Mouse (Mus musculus) limb, embryonic 10.5 days (tissue): ENCODE data around the gene Pard3. TPM values are rescaled to one million over a fixed set of nuclear protein-coding genes. Genes with fewer than 3 reads are reported as not detected.
A peak's percentile ranks its signal among the peaks of the same experiment; 100 is the strongest.

Source experiments
- DNase-seq: peaks from one replicate; pipeline ENCODE4 v3.0.0-alpha.2; 2017; ENCODE audit warnings: low spot score
- H3K27ac ChIP-seq: fragments of 300-500 bp; sonication (generic); 2 replicates; pipeline ENCODE4 v1.5.1; 2016; ENCODE audit warnings: mild to moderate bottlenecking
- H3K27me3 ChIP-seq: fragments of 300-500 bp; sonication (generic); 2 replicates; pipeline ENCODE4 v1.6.1; 2016; ENCODE audit warnings: low read depth, mild to moderate bottlenecking; ENCODE audit not compliant: poor library complexity, severe bottlenecking
- H3K36me3 ChIP-seq: fragments of 300-500 bp; sonication (generic); 2 replicates; pipeline ENCODE4 v1.6.1; 2016; ENCODE audit warnings: mild to moderate bottlenecking, moderate library complexity
- H3K4me1 ChIP-seq: fragments of 300-500 bp; sonication (generic); 2 replicates; pipeline ENCODE4 v1.6.1; 2016
- H3K4me3 ChIP-seq: fragments of 300-500 bp; sonication (generic); 2 replicates; pipeline ENCODE4 v1.5.1; 2016; ENCODE audit warnings: mild to moderate bottlenecking, moderate library complexity
- H3K9me3 ChIP-seq: fragments of 300-500 bp; sonication (generic); replicated peaks from 2 replicates; pipeline ENCODE4 v1.6.1; 2016; ENCODE audit warnings: mild to moderate bottlenecking
- WGBS: fragments of 180-500 bp; shearing (Covaris S2); methylation state at CpG from one replicate; pipeline ENCODE4 v1.1.7; 2016; 5-methylcytosine and 5-hydroxymethylcytosine counted together
- polyA plus RNA-seq: library from polyadenylated mRNA; unstranded; fragments of >200 nt; fragmentation: Nextera tagmentation; extraction: Ambion mirVana; gene quantifications from 2 replicates; pipeline ENCODE4 v1.2.1, GENCODE M21; 2016

The Pard3 gene
- polyA plus RNA-seq, 1 experiment from 2014 or later = 34.8 TPM

DNA sequence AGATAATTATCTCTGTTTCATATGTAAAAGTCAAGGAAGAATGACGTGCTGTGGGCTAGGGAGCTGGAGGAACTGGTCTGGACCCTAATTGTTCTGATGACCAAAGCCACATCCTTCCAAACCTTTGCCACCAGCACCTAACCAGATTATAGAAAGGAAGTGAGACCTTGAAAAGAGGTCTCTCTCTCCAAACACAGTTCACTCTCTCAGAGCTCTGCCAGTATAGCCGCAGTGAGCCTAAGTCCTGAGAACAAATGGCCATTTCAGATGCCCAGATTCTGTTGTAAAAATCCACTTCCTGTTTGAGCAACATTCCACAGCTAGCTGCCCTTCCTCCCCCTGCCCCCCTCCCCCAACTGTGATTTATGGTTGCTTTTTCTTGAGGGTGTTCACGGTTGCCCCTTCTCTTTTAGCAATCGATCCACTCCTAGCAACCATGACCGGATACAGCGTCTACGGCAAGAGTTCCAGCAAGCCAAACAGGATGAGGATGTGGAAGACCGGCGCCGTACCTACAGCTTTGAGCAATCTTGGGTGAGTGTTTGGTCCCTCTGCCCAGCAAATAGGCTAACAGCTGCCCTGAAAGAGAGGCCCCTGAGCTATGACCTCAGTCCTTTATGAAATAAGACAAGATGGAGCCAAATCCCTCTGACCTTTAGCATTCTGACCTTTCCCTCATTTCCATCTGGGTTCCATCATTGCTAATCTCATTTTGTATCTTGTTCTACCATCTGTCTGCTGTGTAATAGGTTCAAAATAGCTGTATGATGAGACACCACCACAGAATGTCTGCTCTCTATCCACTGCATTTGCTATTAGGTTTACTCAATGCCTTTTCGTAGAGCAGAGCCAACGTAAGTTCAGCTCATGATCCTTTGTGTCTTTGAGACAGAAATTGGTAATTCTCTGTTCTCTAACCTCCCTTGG lies 529.2 kb downstream of the Pard3 start:
- WGBS = 58% methylated on average over 12 of the region's 12 CpGs
- H3K27ac ChIP-seq = peak overlapping the region; percentile 77
- peaks cover 7% of the 10 kb centered on the region; the same call in 1 of the 2 replicates for H3K36me3 ChIP-seq
- no peak overlapping the region for H3K4me3 ChIP-seq
- no peaks in the 10 kb centered on the region for H3K9me3 ChIP-seq
- DNase-seq = peak; percentile 43
- H3K27me3 ChIP-seq = no peaks in the 10 kb centered on the region
- H3K4me1 ChIP-seq = peaks cover 29% of the 10 kb centered on the region

DNA sequence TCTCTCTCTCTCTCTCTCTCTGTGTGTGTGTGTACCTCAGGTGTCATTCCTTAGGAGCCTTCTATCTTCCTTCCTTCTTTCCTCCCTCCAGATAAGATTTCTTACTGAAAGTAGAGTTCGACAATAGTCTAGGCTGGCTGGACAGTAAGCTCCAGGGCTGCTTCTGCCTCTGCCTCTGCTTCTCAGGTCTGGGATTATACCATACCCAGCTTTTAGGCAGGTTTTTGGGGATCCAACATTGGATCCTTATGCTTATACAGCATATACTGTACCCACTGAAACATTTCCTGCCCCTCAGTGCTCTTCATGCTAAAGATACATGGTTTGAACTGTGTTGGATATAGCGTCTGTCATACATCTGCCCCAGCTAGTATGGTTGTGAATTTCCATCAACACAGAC lies 536.9 kb downstream of the Pard3 start:
- peaks cover 16% of the 10 kb centered on the region for H3K36me3 ChIP-seq
- H3K27me3 ChIP-seq = no peaks in the 10 kb centered on the region
- no peaks in the 10 kb centered on the region for H3K4me1 ChIP-seq
- no peaks in the 10 kb centered on the region for H3K9me3 ChIP-seq
- no peak overlapping the region for H3K27ac ChIP-seq
- no peak for DNase-seq
- H3K4me3 ChIP-seq = no peak overlapping the region
- WGBS = 97% methylated on average over 2 of the region's 2 CpGs

DNA sequence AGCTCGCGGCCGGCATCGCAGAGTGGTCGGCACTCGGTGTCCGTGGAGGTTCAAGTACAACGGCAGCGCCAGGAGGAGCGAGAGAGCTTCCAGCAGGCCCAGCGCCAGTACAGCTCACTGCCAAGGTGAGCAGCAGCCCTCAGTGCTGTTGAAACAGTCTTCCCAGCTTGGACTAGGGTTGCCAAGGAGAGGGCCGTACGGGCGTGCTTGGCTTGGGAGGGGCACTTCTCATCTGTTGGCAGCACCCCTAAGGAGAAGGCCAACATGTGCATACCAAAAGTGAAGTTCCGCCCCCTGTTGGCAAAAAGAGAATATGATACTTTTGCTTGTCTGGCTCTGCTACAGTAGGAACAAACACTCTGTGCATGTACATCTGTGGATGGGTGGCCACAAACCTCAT lies 539.4 kb downstream of the Pard3 start:
- DNase-seq = no peak

DNA sequence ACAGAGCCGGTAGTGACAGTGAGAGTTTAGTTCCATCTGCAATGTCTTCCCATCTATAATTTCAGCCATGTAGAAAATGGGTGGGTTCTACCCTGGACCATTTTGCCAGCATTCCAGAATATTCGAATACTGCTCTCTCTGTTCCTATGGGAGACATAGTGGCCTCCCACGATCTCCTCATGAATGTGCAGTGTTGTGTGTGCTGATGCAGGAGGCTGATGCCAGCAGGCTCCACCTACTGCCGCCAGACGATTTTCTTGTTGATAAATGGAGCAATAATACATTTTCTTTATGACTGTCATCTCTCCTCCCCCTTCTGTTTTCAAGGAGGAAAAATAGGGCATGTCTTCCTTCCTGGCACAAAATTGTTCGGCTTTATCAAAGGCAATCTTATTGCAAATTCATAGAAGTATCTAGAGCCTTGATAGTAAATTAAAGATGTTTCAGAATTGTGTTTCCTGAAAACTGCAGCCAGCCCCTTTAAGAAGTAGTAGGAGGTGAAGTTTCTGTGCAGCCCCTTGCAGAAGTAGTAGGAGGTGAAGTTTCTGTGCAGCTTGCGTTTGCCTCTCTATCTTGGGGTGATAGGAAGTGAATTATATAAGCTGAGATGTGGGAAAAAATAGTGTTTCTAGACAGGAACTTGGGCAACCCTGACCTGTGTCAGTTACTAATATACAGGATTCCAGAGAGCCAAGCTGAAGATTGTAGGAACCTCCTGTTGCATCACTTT lies 545.0 kb downstream of the Pard3 start:
- WGBS = 89% methylated on average over 7 of the region's 7 CpGs
- no peaks in the 10 kb centered on the region for H3K4me1 ChIP-seq
- H3K9me3 ChIP-seq = no peaks in the 10 kb centered on the region
- DNase-seq = no peak
- no peak overlapping the region for H3K27ac ChIP-seq
- no peaks in the 10 kb centered on the region for H3K27me3 ChIP-seq
- peaks cover 19% of the 10 kb centered on the region for H3K36me3 ChIP-seq
- no peak overlapping the region for H3K4me3 ChIP-seq

More for the DNA sequence above, 539.4 kb downstream of the Pard3 start:
- H3K27ac ChIP-seq = no peak overlapping the region
- 96% methylated on average over 15 of the region's 15 CpGs for WGBS
- no peaks in the 10 kb centered on the region for H3K27me3 ChIP-seq
- H3K9me3 ChIP-seq = no peaks in the 10 kb centered on the region
- H3K4me1 ChIP-seq = no peaks in the 10 kb centered on the region
- no peak overlapping the region for H3K4me3 ChIP-seq
- peaks cover 16% of the 10 kb centered on the region for H3K36me3 ChIP-seq

DNA sequence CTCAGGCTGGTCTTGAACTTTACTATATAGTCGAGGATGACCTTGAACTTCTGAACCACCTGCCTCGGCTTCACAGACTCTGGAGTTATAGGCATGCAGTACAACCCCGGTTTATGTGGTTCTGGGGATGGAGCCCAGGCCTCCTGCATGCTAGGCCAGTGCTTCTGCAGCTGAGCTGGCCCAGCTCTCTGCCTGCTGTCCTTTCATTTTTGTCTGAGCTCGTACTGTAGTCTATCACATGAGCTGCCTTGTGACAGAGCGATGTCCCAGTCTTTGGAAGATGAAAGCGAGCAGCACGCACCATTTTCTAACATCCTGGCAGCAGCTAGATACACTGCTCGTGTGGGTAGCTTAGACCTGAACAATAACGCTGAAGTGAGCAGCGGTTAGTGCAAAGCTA lies 545.6 kb downstream of the Pard3 start:
- Histone ChIP-seq H3K27ac (no peak overlapping the region), H3K9me3 (no peaks in the 10 kb centered on the region), H3K4me1 (no peaks in the 10 kb centered on the region), H3K36me3 (peaks cover 13% of the 10 kb centered on the region), H3K4me3 (no peak overlapping the region), H3K27me3 (no peaks in the 10 kb centered on the region)
- no peak for DNase-seq
- WGBS = 86% methylated on average over 10 of the region's 10 CpGs

DNA sequence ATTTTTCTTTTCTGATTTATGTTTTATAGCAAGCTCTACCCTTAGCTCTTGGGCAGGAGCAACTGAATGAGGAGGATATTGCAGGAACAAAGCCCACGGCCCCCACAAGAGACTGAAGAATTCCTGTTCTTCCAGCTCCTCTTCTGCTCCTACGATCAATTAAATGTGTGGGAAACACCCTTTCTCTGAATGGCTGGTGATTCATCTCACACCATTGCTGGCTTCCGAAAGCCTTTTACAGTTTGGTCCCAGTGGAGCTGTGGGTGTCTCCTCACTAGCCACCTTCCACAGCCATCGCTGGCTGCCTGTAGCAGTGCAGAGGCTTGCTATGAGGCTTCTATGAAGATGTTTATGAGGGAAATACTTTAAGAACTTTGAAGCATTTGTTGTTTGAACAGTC lies 550.5 kb downstream of the Pard3 start:
- H3K36me3 ChIP-seq = peaks cover 12% of the 10 kb centered on the region; the same call in 1 of the 2 replicates
- no peaks in the 10 kb centered on the region for H3K27me3 ChIP-seq
- DNase-seq = no peak
- no peaks in the 10 kb centered on the region for H3K9me3 ChIP-seq
- no peak overlapping the region for H3K27ac ChIP-seq
- no peak overlapping the region for H3K4me3 ChIP-seq
- H3K4me1 ChIP-seq = peaks cover 9% of the 10 kb centered on the region
- WGBS = 71% methylated on average over 4 of the region's 4 CpGs

DNA sequence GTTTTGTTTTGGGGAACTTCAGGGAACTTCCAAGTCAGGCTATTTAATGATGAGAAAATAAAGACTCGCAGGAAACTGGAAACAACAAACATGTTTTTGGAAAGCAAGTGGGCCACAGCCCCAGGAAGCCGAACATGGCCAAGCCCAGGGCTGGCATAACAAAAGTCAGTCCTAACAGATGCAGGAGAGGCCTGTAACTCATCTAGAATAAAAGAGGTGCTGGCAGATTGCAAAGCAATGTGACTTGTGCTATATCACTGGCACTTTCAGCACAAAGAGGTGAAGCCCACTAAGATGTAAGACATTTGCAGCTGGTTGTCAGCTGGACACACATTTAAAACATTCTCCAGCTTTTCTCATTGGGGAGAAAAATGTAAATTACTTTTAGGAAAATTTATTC lies 553.0 kb downstream of the Pard3 start:
- Histone ChIP-seq H3K4me3 (no peak overlapping the region), H3K27ac (no peak overlapping the region), H3K9me3 (no peaks in the 10 kb centered on the region), H3K36me3 (no peaks in the 10 kb centered on the region), H3K27me3 (no peaks in the 10 kb centered on the region), H3K4me1 (peaks cover 9% of the 10 kb centered on the region)
- 75% methylated on average over 2 of the region's 2 CpGs for WGBS
- no peak for DNase-seq

DNA sequence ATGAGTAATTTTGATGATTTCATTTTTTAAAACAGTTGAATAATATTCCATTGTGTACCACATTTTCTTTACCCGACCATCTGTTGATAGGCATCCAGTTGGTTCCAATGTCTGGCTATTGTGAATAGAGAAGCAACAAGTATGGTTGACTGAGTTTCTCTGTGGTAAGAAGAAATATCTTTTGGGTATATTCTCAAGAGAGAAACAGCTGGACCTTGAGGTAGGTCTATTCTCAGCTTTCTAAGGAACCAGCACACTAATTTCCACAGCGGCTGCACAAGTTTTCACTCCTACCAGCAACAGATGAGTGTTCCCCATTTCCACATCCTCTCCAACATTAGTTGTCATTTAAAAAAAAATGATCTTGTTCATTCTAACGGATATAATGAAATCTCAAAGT lies 558.4 kb downstream of the Pard3 start:
- 91% methylated on average over 3 of the region's 3 CpGs for WGBS
- H3K4me1 ChIP-seq = peaks cover 3% of the 10 kb centered on the region; the same call in 1 of the 2 replicates
- no peaks in the 10 kb centered on the region for H3K36me3 ChIP-seq
- no peaks in the 10 kb centered on the region for H3K9me3 ChIP-seq
- DNase-seq = no peak
- H3K4me3 ChIP-seq = no peak overlapping the region
- H3K27ac ChIP-seq = no peak overlapping the region
- H3K27me3 ChIP-seq = no peaks in the 10 kb centered on the region

DNA sequence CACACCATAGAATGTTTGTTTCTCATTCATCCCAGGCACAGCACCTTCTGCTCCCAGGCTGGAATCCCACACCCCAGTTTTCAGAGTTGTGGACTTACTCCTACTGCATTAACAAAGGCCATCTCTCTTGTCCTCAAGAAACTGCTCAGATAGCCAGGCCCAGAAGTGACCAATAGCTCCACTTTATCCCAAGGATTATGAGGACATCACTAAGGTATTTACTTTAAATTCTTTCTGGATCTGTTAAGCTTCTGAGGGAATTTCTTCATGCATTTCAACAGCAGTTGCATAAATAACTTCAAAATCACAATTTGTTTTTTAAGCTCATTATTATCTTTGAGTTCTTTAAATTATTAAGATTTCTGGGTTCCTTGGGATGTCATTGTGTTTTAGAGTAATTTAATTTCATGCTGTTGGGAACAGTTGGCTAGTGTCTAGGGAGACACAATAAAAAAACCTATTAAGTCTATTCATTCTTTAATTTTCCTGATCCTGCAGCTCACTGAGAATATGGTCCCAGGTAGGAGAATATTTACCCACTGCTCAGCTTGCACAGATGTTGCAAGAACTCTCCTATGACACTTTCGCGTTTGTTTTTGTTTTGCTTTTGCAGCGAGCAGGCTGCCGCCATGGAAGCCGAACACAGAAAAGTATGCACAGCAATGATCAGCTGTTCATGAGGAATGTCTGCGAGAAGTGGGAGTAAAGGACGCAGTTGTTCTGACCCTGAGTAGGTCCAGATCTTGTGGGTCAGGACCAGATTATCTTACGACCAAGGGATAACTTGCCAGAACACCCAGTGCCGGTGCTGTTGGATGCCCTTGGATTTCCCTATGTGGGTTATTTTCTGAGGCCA lies 574.8 kb downstream of the Pard3 start:
- no peak for DNase-seq
- no peak overlapping the region for H3K27ac ChIP-seq
- no peaks in the 10 kb centered on the region for H3K4me1 ChIP-seq
- H3K36me3 ChIP-seq = no peaks in the 10 kb centered on the region
- 94% methylated on average over 9 of the region's 9 CpGs for WGBS
- no peaks in the 10 kb centered on the region for H3K9me3 ChIP-seq
- H3K4me3 ChIP-seq = no peak overlapping the region
- H3K27me3 ChIP-seq = no peaks in the 10 kb centered on the region

DNA sequence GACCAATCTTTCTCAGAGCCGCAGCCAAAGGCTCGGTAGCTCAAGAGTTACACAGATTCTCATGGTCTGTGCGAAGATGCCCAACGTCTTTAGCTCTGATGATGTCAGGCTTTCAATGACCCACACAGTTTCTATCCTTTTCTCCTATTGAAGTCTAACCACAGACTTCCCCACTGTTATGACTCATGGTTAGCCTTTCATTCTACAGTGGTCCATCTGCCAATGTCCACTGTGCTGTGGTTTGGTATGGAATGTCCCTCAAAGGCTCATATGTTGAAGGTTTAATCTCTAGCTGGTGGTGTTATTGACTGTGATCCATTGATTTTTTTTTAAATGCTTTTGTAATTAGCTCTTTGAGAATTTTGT lies 575.4 kb downstream of the Pard3 start:
- no peaks in the 10 kb centered on the region for H3K36me3 ChIP-seq
- H3K9me3 ChIP-seq = no peaks in the 10 kb centered on the region
- no peaks in the 10 kb centered on the region for H3K27me3 ChIP-seq
- WGBS = 96% methylated on average over 4 of the region's 4 CpGs
- no peak overlapping the region for H3K4me3 ChIP-seq
- H3K4me1 ChIP-seq = no peaks in the 10 kb centered on the region
- no peak overlapping the region for H3K27ac ChIP-seq
- no peak for DNase-seq

DNA sequence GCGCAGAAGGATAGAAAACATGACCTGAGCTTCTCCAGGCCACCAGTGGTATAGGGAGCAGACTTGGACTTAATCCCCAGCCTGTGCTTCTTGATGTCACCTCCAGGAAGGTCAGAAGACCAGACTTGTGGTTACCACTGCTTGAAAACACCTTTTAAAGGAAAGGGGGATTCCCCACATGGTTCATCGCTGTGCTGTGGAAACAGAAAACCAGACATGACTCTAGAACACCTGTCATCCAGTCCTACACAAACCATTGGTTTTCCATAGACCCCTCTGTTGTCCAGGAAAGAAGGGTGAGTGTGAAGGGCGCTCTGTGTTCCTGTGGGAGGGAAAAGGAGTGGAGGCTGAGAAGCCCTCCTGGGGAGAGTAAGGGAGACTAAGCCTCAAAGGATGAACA lies 591.9 kb downstream of the Pard3 start:
- WGBS = 92% methylated on average over 3 of the region's 3 CpGs

More for the DNA sequence above, 591.9 kb downstream of the Pard3 start:
- H3K4me1 ChIP-seq = peaks cover 12% of the 10 kb centered on the region
- H3K36me3 ChIP-seq = no peaks in the 10 kb centered on the region
- no peaks in the 10 kb centered on the region for H3K27me3 ChIP-seq
- H3K27ac ChIP-seq = no peak overlapping the region
- DNase-seq = no peak
- no peak overlapping the region for H3K4me3 ChIP-seq
- H3K9me3 ChIP-seq = no peaks in the 10 kb centered on the region
